Mouse (Mus musculus): ENCODE measurements at regions not wholly inside any gene's neighbourhood (a gene's known extent, or its start where the extent isn't known, plus 50 kb on each side); places are given as distances from the start of the nearest gene placed in this dataset.
"Not testable (repeated sequence)": the region's sequence is repeated elsewhere in the genome, so short reads cannot be mapped to it uniquely, and the experiment has no call there.

DNA sequence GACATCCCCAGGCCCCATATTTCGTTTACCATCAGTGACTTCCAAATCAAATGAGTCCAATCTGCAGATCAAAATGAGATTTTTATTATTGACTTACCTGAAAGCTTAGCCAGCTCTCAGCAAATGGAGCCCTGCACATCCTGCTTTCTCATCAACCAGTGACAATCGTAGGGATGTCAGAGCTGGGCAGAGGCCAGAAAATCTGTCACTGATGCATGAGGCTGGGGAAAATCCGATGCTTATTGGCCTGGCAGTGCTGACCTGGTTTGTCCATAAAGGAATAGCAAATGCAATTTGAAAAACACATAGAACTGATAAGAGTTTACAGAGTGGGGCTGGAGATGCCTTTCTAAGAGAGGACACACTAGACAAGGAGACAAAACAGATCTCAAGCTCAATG lies 518.1 kb upstream of the Clint1 start:
- no peak for DNase-seq
- TF ChIP-seq CTCF (IDR thresholded peaks at IDR 0.05; ENCODE audit: insufficient read depth, low read length) (no peak), POLR2A (IDR thresholded peaks at IDR 0.05; ENCODE audit: borderline replicate concordance, extremely low read depth, low read depth, low read length) (no peak)
- WGBS: 58% methylated on average over 3 of the region's 3 CpGs

DNA sequence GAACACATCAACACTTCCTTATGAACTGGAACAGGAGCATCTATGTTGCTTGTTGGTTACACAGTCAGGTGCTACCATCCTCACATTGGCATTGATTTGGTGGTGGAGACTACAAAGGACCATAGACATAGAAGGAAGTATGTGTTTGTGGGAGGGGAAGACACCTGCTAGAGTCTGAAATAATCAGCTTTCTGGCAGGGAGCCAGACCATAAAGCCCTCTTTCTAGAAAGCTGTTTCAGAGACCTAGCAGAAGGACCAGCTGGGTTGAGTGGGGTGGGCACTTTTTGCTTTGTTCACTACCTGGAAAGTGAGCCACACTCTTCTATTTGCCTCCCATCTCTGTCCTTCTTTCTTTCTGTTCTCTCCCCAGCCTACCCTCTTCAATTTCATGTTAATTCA lies 502.5 kb upstream of the Clint1 start:
- TF ChIP-seq POLR2A (IDR thresholded peaks at IDR 0.05; ENCODE audit: borderline replicate concordance, extremely low read depth, low read depth, low read length) (no peak), CTCF (IDR thresholded peaks at IDR 0.05; ENCODE audit: insufficient read depth, low read length) (no peak)
- Histone ChIP-seq H3K4me3 (replicated peaks; ENCODE audit: extremely low read depth, low read depth, low read length) (no peak overlapping the region), H3K4me1 (ENCODE audit: control insufficient read depth, insufficient read depth, low read length) (no peaks in the 10 kb centered on the region)
- no peak for DNase-seq

More for the DNA sequence above, 518.1 kb upstream of the Clint1 start:
- Histone ChIP-seq H3K4me1 (ENCODE audit: control insufficient read depth, insufficient read depth, low read length) (no peaks in the 10 kb centered on the region), H3K4me3 (replicated peaks; ENCODE audit: extremely low read depth, low read depth, low read length) (no peak overlapping the region)

DNA sequence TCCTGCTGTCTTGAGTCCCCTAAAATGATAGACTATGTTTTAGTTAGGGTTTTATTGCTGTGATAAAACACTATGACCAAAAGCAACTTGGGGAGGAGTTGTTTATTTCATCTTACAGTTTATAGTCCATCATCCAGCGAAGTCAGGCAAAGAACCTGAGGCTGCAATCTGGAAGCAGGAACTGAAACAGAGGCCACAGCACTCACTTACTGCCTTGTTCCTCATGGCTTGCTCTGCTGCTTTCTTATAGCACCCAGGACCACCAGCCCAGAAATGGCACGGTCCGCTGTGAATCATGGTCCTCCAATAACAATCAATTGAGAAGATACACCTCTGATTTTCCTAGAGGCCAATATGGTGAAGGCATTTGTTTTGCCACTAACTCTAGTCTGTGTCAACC lies 486.5 kb upstream of the Clint1 start:
- TF ChIP-seq CTCF (IDR thresholded peaks at IDR 0.05; ENCODE audit: insufficient read depth, low read length) (no peak), POLR2A (IDR thresholded peaks at IDR 0.05; ENCODE audit: borderline replicate concordance, extremely low read depth, low read depth, low read length) (no peak)
- H3K4me3 ChIP-seq (replicated peaks; ENCODE audit: extremely low read depth, low read depth, low read length): no peak overlapping the region
- DNase-seq: no peak
- 76% methylated on average over 3 of the region's 3 CpGs for WGBS
- no peaks in the 10 kb centered on the region for H3K4me1 ChIP-seq (ENCODE audit: control insufficient read depth, insufficient read depth, low read length)

DNA sequence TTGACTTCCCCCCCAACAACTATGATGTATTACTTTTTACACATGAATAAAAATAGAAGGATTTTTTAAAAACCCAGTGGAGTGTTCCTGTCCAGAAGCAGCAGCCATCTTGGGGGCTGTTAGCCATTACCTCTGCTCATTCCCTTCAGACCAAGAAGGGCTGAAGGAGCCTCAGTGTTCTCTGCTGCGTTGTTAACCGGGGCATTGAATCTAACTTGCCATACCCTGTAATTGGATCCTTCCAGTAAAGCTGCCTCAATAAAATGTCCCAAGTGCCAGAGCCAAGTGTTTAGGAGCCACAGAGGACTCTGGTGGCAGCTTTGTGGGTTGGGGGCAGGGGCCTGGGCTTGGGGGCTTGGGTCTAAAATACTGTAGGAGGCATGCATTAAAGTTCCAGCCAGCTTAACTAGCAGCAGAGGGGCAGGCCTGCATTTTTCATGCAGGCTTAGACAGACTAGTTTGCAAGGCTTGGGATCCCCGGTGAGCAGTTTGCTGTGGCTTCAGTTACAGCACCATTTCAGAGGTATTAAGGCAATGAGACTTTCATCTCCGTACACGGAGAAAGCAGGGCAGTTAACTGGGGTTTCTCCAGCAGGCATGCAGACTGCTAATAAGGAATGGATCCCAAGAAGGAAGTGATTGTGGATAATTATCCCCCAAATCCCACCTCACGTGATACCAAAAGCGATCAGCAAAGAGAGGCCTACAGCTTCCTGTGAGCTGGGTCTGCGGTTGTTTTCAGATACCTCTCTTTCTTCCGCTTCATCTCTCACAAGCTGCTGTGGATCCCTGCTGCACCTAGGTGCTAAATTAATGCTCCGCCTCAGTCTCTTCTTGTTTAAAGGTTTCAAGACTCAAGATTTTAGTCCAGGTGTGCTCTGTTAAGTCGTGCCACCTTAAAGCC lies 462.4 kb upstream of the Clint1 start:
- no peak for TF ChIP-seq CTCF (IDR thresholded peaks at IDR 0.05; ENCODE audit: insufficient read depth, low read length)
- TF ChIP-seq POLR2A (IDR thresholded peaks at IDR 0.05; ENCODE audit: borderline replicate concordance, extremely low read depth, low read depth, low read length): no peak
- WGBS: 77% methylated on average over 11 of the region's 11 CpGs
- Histone ChIP-seq H3K4me1 (ENCODE audit: control insufficient read depth, insufficient read depth, low read length) (no peaks in the 10 kb centered on the region), H3K4me3 (replicated peaks; ENCODE audit: extremely low read depth, low read depth, low read length) (no peak overlapping the region)
- no peak for DNase-seq

DNA sequence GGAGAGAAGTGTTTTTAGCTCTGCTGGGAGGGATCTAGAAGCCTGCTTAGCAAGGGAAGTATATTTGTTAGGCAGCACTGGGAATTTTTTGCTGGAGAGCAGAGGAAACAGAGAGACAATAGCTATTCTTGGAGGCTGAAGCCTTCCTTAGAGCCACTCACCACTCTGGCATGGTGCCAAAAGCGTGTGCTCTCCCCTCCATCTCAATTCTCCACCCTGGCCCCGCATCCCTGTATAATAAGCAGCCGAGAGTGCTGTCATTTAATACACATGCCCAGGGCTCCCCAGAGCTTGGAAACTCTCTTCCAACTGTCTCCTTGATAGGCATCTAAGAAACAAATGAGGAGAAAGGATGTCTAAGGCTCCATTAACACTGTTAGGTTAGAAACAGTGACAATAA lies 455.8 kb upstream of the Clint1 start:
- no peak for DNase-seq

DNA sequence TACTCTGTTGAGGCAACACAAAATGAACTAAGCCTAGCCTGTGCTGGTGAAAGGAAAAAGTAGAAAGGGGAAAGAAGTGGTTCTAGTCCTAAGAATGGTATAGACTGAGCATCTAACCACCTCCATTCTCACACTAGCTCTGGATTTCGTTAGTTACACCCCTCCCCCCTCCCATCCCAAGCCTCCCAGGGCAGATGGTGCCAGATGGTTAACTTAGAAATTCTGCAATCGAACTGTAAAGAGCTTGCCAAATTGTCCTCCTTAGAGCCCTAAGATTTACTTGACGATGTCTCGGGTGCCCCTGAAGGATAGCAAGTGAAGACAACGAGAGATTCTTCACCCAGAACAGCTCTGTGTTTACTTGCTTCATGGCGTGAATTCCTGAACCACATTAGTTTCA lies 453.7 kb upstream of the Clint1 start:
- WGBS: 66% methylated on average over 6 of the region's 6 CpGs
- no peak for DNase-seq
- Histone ChIP-seq H3K4me3 (replicated peaks; ENCODE audit: extremely low read depth, low read depth, low read length) (no peak overlapping the region), H3K4me1 (ENCODE audit: control insufficient read depth, insufficient read depth, low read length) (no peaks in the 10 kb centered on the region)
- TF ChIP-seq POLR2A (IDR thresholded peaks at IDR 0.05; ENCODE audit: borderline replicate concordance, extremely low read depth, low read depth, low read length): no peak
- no peak for TF ChIP-seq CTCF (IDR thresholded peaks at IDR 0.05; ENCODE audit: insufficient read depth, low read length)

More for the DNA sequence above, 455.8 kb upstream of the Clint1 start:
- TF ChIP-seq CTCF (IDR thresholded peaks at IDR 0.05; ENCODE audit: insufficient read depth, low read length): no peak
- no peak for TF ChIP-seq POLR2A (IDR thresholded peaks at IDR 0.05; ENCODE audit: borderline replicate concordance, extremely low read depth, low read depth, low read length)
- 16% methylated on average over 3 of the region's 3 CpGs for WGBS
- no peak overlapping the region for H3K4me3 ChIP-seq (replicated peaks; ENCODE audit: extremely low read depth, low read depth, low read length)
- H3K4me1 ChIP-seq (ENCODE audit: control insufficient read depth, insufficient read depth, low read length): no peaks in the 10 kb centered on the region

DNA sequence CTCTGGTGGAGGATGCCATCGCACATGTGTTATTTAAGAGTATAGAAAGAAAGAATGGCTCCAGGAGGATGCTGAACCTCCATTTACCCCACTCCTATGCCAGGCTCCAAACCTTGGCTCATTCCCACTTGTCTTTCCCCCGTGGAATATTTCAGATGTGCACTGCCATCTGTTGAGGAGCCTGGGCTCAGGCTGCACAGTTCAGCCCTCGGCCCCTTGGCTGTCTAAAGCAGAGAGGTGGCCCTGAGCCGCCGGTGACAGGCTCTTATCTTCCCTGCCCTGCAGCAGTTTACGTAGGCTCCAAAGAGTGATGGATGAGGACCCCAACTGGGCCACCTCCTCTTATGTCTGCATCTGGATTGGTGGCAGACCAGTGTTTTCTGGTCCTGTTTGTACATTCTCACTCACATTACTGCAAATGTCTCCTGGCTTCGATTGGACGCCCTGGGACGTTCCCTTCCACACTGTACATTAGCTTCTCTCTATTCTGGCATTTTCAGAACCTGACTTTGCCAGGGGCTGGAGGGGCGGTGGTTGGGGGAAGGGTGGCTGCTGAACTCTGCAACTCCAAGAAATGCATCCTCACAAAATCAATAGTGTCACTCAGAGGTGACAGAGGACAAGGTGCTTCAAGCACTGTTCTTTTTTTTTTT lies 447.3 kb upstream of the Clint1 start:
- Histone ChIP-seq H3K4me1 (ENCODE audit: control insufficient read depth, insufficient read depth, low read length) (no peaks in the 10 kb centered on the region), H3K4me3 (replicated peaks; ENCODE audit: extremely low read depth, low read depth, low read length) (no peak overlapping the region)
- WGBS: 42% methylated on average over 10 of the region's 10 CpGs
- no peak for TF ChIP-seq CTCF (IDR thresholded peaks at IDR 0.05; ENCODE audit: insufficient read depth, low read length)
- TF ChIP-seq POLR2A (IDR thresholded peaks at IDR 0.05; ENCODE audit: borderline replicate concordance, extremely low read depth, low read depth, low read length): no peak
- no peak for DNase-seq

DNA sequence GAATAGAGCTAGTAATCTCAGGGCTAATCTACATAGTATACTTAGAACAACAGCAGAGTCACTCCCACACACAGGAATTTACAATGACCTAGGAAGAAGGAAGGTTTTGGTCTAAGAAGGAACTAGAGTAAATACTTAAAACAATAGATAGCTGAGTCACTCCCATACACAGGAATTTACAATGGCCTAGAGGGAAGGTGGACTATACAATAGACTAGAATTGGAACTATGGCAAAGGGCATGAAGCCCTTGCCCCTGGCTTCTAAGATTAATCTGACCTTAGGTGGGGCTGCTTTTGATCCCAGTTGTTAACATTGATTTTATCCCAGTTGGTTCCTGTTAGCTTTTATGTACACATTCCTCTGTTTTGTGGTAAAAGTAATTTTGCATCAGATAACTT lies 427.8 kb upstream of the Clint1 start:
- not testable (repeated sequence) for H3K4me3 ChIP-seq (replicated peaks; ENCODE audit: extremely low read depth, low read depth, low read length); DNase-seq

DNA sequence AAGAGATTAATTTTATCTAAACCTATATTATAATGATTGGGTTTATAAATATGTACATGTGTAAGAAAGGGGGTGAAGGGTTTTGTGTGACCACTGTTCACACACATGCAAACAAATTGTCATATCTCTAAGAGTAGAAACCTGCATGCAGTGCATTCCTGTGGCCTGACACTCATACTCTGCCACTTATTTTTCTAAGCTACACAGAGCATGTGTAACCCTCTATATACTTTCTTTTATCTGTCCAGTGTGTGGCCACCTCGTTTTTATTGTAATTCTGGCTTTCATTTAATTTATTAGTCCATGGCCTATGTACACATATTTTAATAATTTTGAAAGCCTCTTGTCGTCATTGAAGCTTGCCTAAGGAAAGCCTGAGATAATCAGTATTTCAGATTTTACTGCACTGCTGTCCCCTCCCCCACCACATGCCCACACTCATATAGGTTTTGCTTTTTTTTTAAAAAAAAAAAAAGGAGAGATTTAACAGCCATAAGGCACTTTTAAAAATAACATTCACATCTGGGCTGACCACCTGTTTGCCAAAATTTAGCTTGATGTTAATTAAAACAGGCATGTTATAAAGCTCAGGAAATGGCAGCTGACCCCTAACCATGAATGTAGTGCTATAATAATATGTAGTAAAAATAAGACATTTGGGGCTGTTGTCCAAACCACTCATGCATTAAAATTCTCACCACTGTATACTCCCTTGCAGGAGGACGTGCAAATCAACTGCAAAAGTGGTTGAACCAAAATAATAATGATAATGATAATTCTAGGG lies 410.7 kb upstream of the Clint1 start:
- WGBS: 65% methylated on average over 3 of the region's 3 CpGs

More for the DNA sequence above, 427.8 kb upstream of the Clint1 start:
- H3K4me1 ChIP-seq (ENCODE audit: control insufficient read depth, insufficient read depth, low read length): not testable (repeated sequence)

More for the DNA sequence above, 410.7 kb upstream of the Clint1 start:
- no peak overlapping the region for H3K4me3 ChIP-seq (replicated peaks; ENCODE audit: extremely low read depth, low read depth, low read length)
- TF ChIP-seq POLR2A (IDR thresholded peaks at IDR 0.05; ENCODE audit: borderline replicate concordance, extremely low read depth, low read depth, low read length): no peak
- no peak for TF ChIP-seq CTCF (IDR thresholded peaks at IDR 0.05; ENCODE audit: insufficient read depth, low read length)
- H3K4me1 ChIP-seq (ENCODE audit: control insufficient read depth, insufficient read depth, low read length): no peaks in the 10 kb centered on the region
- no peak for DNase-seq

Measured in lung, adult 2 months (tissue).